12 mouse cellular contexts compared by ENCODE assay signal in the genomic region with DNA sequence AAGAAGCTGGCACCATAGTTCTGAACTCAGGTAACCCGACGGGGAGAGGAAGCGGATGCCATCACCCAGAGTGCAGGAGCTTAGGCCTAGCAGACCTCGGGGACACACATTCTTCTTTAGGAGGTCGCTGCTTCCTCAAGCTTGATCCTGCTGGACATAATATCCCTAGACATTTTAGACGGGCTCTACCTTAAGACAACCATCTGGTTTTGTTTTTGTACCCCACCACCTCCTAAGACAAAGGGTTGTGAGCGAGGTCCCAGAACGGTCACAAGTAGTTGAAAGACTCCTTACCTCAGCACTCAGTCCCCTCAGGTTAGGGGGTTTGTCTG. TPM values are rescaled to one million over a fixed set of nuclear protein-coding genes. Genes with fewer than 3 reads are reported as not detected.
A peak's percentile ranks its signal among the peaks of the same experiment; 100 is the strongest.
DNase-seq lines count a peak whose midpoint lies in the region; ATAC-seq and TF ChIP-seq lines count a peak whose summit lies in the region.
"Had no signal": no experiment of that assay in that cellular context is flagged by ENCODE, and none has a peak within 500 bp of the region (broad histone marks: within the 10 kb centered on the region; RNA-seq: fewer than 3 reads in every experiment).

No protein-coding gene starts in this region.

- H3K36me3 ChIP-seq in heart, embryonic 10.5 days, result no peaks in the 10 kb centered on the region
- no peaks in the 10 kb centered on the region for H3K36me3 ChIP-seq in stomach, embryonic 14.5 days (ENCODE audit: control insufficient read depth, insufficient read depth, low read length)
- H3K36me3 ChIP-seq in stomach, postnatal 0 days (ENCODE audit: control insufficient read depth, insufficient read depth, low read length), result no peaks in the 10 kb centered on the region
- no peaks in the 10 kb centered on the region for H3K36me3 ChIP-seq in limb, embryonic 13.5 days
- no peaks in the 10 kb centered on the region for H3K36me3 ChIP-seq in stomach, embryonic 16.5 days (ENCODE audit: control insufficient read depth, insufficient read depth, low read length)

- no peak for TF ChIP-seq CTCF in stomach, postnatal 0 days (IDR thresholded peaks at IDR 0.05; ENCODE audit: low read depth)

- H3K27me3 ChIP-seq in heart, embryonic 10.5 days (ENCODE audit: insufficient read depth, poor library complexity, severe bottlenecking), result peaks cover 98% of the 10 kb centered on the region
- H3K27me3 ChIP-seq in stomach, embryonic 14.5 days (ENCODE audit: control insufficient read depth, insufficient read depth, low read length), result peaks cover 62% of the 10 kb centered on the region
- peaks cover 28% of the 10 kb centered on the region for H3K27me3 ChIP-seq in stomach, postnatal 0 days (ENCODE audit: control insufficient read depth, insufficient read depth, low read length)
- peaks cover 95% of the 10 kb centered on the region for H3K27me3 ChIP-seq in limb, embryonic 13.5 days
- peaks cover 75% of the 10 kb centered on the region for H3K27me3 ChIP-seq in stomach, embryonic 16.5 days (ENCODE audit: control insufficient read depth, insufficient read depth, low read length)

- TF ChIP-seq EP300 in stomach, postnatal 0 days (optimal IDR thresholded peaks at IDR 0.05), result no peak

- no peaks in the 10 kb centered on the region for H3K9me3 ChIP-seq in heart, embryonic 10.5 days
- H3K9me3 ChIP-seq in stomach, embryonic 14.5 days (ENCODE audit: control insufficient read depth, low read depth, low read length), result no peaks in the 10 kb centered on the region
- H3K9me3 ChIP-seq in stomach, postnatal 0 days (ENCODE audit: control insufficient read depth, low read length), result no peaks in the 10 kb centered on the region
- no peaks in the 10 kb centered on the region for H3K9me3 ChIP-seq in limb, embryonic 13.5 days
- H3K9me3 ChIP-seq in stomach, embryonic 16.5 days (replicated peaks; ENCODE audit: control insufficient read depth, low read length), result no peaks in the 10 kb centered on the region

- H3K9ac ChIP-seq in stomach, embryonic 14.5 days (replicated peaks; ENCODE audit: low read depth, low read length), result no peak overlapping the region
- no peak overlapping the region for H3K9ac ChIP-seq in stomach, postnatal 0 days (ENCODE audit: low read length)
- H3K9ac ChIP-seq in limb, embryonic 13.5 days, result no peak overlapping the region
- H3K9ac ChIP-seq in stomach, embryonic 16.5 days (ENCODE audit: low read length), result no peak overlapping the region

- ATAC-seq in stomach, embryonic 14.5 days (ENCODE audit: insufficient number of reproducible peaks, insufficient read depth, low FRiP score, low read depth), result no peak
- no peak for ATAC-seq in stomach, postnatal 0 days (ENCODE audit: low FRiP score, low TSS enrichment)
- no peak for ATAC-seq in limb, embryonic 13.5 days (ENCODE audit: low FRiP score, low read depth)
- no peak for ATAC-seq in stomach, embryonic 16.5 days (ENCODE audit: insufficient read depth, low FRiP score)

- H3K4me2 ChIP-seq in stomach, embryonic 14.5 days (replicated peaks; ENCODE audit: low read depth, low read length), result peak overlapping the region; percentile 46; the same call in 1 of the 2 replicates
- H3K4me2 ChIP-seq in stomach, postnatal 0 days (replicated peaks; ENCODE audit: low read depth), result no peak overlapping the region
- peak overlapping the region; percentile 75 for H3K4me2 ChIP-seq in limb, embryonic 13.5 days (replicated peaks)
- peak overlapping the region; percentile 50 for H3K4me2 ChIP-seq in stomach, embryonic 16.5 days (ENCODE audit: low read depth, low read length)

- 5% methylated on average over 8 of the region's 8 CpGs for WGBS in heart, embryonic 10.5 days
- 8% methylated on average over 8 of the region's 8 CpGs for WGBS in stomach, embryonic 14.5 days
- WGBS in stomach, postnatal 0 days, result 17% methylated on average over 8 of the region's 8 CpGs
- WGBS in limb, embryonic 13.5 days, result 5% methylated on average over 8 of the region's 8 CpGs
- WGBS in stomach, embryonic 16.5 days, result 8% methylated on average over 8 of the region's 8 CpGs

- H3K4me1 ChIP-seq in heart, embryonic 10.5 days, result peaks cover 11% of the 10 kb centered on the region
- H3K4me1 ChIP-seq in stomach, embryonic 14.5 days (ENCODE audit: control insufficient read depth, insufficient read depth, low read length), result peaks cover 5% of the 10 kb centered on the region; the same call in 1 of the 2 replicates
- no peaks in the 10 kb centered on the region for H3K4me1 ChIP-seq in stomach, postnatal 0 days (replicated peaks; ENCODE audit: control insufficient read depth, insufficient read depth)
- H3K4me1 ChIP-seq in limb, embryonic 13.5 days, result peaks cover 12% of the 10 kb centered on the region
- H3K4me1 ChIP-seq in stomach, embryonic 16.5 days (ENCODE audit: control insufficient read depth, insufficient read depth, low read length), result 0 out of 2 replicates have a peak, but pooled peaks cover 10% of the 10 kb centered on the region

- DNase-seq in heart, embryonic 10.5 days (ENCODE audit: low spot score), result no peak
- no peak for DNase-seq in heart, adult 18-20 months
- DNase-seq in stomach, postnatal 0 days (ENCODE audit: low spot score), result no peak
- no peak for DNase-seq in ovary, postnatal 10 days (ENCODE audit: low spot score)
- no peak for DNase-seq in urinary bladder, postnatal 10 days (ENCODE audit: low spot score)
- DNase-seq: cerebellum, adult 11 months; kidney, postnatal 14 days had no signal

- H3K27ac ChIP-seq in heart, embryonic 10.5 days, result no peak overlapping the region
- no peak overlapping the region for H3K27ac ChIP-seq in stomach, embryonic 14.5 days (ENCODE audit: low read length)
- H3K27ac ChIP-seq in stomach, postnatal 0 days (replicated peaks), result no peak overlapping the region
- H3K27ac ChIP-seq in limb, embryonic 13.5 days, result no peak overlapping the region
- no peak overlapping the region for H3K27ac ChIP-seq in stomach, embryonic 16.5 days (ENCODE audit: low read length)

- peak overlapping the region; percentile 63 for H3K4me3 ChIP-seq in heart, embryonic 10.5 days
- H3K4me3 ChIP-seq in stomach, embryonic 14.5 days (ENCODE audit: low read depth, low read length), result 0 out of 2 replicates have a peak overlapping the region, but pooled peaks have one; percentile 30
- no peak overlapping the region for H3K4me3 ChIP-seq in stomach, postnatal 0 days (ENCODE audit: low read depth, low read length)
- H3K4me3 ChIP-seq in limb, embryonic 13.5 days, result peak overlapping the region; percentile 47
- H3K4me3 ChIP-seq in stomach, embryonic 16.5 days (replicated peaks; ENCODE audit: low read length), result peak overlapping the region; percentile 29; the same call in 1 of the 2 replicates

RNA-seq across cellular contexts. Expression of a gene that starts 5.5 kb away (rescaled TPM):
- 4.3 and 4.8 TPM in 2 replicates for polyA plus RNA-seq in heart, embryonic 10.5 days (2016; fragmentation: Nextera tagmentation; extraction: Ambion mirVana)
- total RNA-seq in heart, adult 18-20 months (2021), result 1 to 10 TPM in 1 of 2 experiments, under 1 TPM in 1; 0.62 to 1.0 TPM
- polyA plus RNA-seq in stomach, embryonic 14.5 days (2014; fragmentation: Nextera tagmentation; extraction: Ambion mirVana), result 2.0 and 3.2 TPM in 2 replicates
- polyA plus RNA-seq in stomach, postnatal 0 days (2015; fragmentation: Nextera tagmentation; extraction: Ambion mirVana), result 0.57 and 0.67 TPM in 2 replicates
- 5.6 and 6.2 TPM in 2 replicates for polyA plus RNA-seq in limb, embryonic 13.5 days (2015; fragmentation: Nextera tagmentation; extraction: Ambion mirVana)
- polyA plus RNA-seq in stomach, embryonic 16.5 days (2015; fragmentation: Nextera tagmentation; extraction: Ambion mirVana), result 1.6 and 1.7 TPM in 2 replicates
- polyA plus RNA-seq: C2C12 had no signal

RNA-seq across cellular contexts. Expression of a gene that starts 6.3 kb away (rescaled TPM):
- not detected in 2 replicates for polyA plus RNA-seq in heart, embryonic 10.5 days (2016; fragmentation: Nextera tagmentation; extraction: Ambion mirVana)
- total RNA-seq in heart, adult 18-20 months (2021), result not detected
- not detected in 2 replicates for polyA plus RNA-seq in stomach, embryonic 14.5 days (2014; fragmentation: Nextera tagmentation; extraction: Ambion mirVana)
- not detected in 2 replicates for polyA plus RNA-seq in stomach, postnatal 0 days (2015; fragmentation: Nextera tagmentation; extraction: Ambion mirVana)
- polyA plus RNA-seq in limb, embryonic 13.5 days (2015; fragmentation: Nextera tagmentation; extraction: Ambion mirVana), result not detected in 2 replicates
- polyA plus RNA-seq in stomach, embryonic 16.5 days (2015; fragmentation: Nextera tagmentation; extraction: Ambion mirVana), result not detected in 2 replicates
- polyA plus RNA-seq: C2C12; liver, embryonic 16.5 days had no signal
